Mouse (Mus musculus) 3134 (cell line): ENCODE results near the gene Slc3a2.

Experiments used
- DNase-seq: peaks from one replicate; pipeline ENCODE4 v3.0.0-alpha.2; 2011; ENCODE audit warnings: low spot score; ENCODE audit not compliant: insufficient read length; ENCODE audit errors: extremely low read depth

Gene Slc3a2

GRCm38 (mm10) chr19:8711949-8712869, 11.0 kb downstream of the Slc3a2 start:
- DNase-seq, result no peak

- DNase-seq, result no peak
Observed at GRCm38 (mm10) chr19:8711506-8711905, 11.7 kb downstream of the Slc3a2 start.

- peak; percentile 54 for DNase-seq
Observed at GRCm38 (mm10) chr19:8710057-8710456, 13.1 kb downstream of the Slc3a2 start.

GRCm38 (mm10) chr19:8708954-8709353, 14.2 kb downstream of the Slc3a2 start:
- no peak for DNase-seq

GRCm38 (mm10) chr19:8706930-8707329, 16.2 kb downstream of the Slc3a2 start:
- DNase-seq, result no peak

DNA sequence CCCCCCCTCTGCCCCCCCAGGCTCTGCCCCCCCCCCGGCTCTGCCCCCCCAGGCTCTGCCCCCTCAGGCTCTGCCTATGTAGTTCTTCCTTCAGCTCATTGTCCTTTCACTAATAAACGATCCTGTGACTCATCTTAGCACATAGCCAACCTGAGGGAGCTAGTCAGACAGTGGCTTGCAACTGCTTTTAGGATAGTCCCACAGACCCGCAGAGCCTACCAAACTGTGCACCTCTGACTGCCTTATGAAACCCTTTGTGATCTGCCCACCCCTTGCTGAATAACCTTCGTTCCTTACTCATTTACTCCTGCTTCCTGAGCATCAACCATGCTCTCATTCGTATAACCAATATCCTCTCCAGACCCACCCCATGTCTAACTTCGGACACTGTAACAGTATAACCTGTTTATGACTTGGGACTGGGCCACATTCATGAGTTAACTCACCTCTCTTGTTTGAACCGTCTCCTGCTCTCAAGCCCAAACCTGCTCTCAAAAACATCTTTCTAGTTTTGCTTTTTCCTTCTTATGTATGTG, 17.0 kb downstream of the Slc3a2 start:
- DNase-seq, result no peak

DNA sequence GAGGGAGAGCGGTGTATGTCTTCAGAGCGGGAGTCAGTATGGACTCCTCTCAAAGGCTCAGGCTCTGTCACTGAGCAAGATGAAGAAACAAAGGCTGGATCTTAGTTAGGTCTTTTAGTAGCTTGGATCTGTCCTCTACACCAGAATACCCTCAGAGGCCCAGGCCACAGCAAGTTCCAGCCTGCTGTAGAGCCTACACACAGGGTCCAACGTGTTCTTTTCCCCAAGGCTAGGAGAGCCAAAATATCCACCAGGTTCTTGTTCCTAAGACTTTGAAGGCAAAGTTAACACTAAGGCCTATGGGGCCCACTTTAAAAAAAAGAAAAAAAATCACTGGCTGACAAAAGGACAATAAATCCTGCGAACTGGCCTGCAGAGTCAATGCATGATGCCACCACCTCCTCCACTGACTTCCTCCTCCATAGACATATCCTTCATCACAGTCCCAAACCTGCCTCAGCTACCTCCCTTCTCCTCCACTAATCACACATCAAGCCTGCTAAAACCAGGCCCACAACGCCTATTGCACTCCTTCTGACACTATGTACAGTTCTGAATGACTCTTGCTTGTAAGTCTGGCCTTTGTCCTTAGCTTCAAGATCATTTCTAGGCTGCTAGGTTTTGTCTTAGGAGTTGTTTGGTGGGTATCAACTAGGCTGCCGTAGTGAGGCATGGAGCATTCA, 18.0 kb downstream of the Slc3a2 start:
- DNase-seq, result no peak

- DNase-seq, result no peak
Observed at GRCm38 (mm10) chr19:8703571-8703970, 19.6 kb downstream of the Slc3a2 start.

GRCm38 (mm10) chr19:8702458-8702857, 20.7 kb downstream of the Slc3a2 start:
- peak; percentile 80 for DNase-seq

- DNase-seq, result no peak
Observed at GRCm38 (mm10) chr19:8699652-8700051, 23.5 kb downstream of the Slc3a2 start.

GRCm38 (mm10) chr19:8695330-8695729, 27.8 kb downstream of the Slc3a2 start:
- DNase-seq, result no peak

GRCm38 (mm10) chr19:8692740-8693139, 30.4 kb downstream of the Slc3a2 start:
- no peak for DNase-seq

- no peak for DNase-seq
Observed at GRCm38 (mm10) chr19:8691871-8692539, 31.2 kb downstream of the Slc3a2 start.

- DNase-seq, result no peak
Observed at GRCm38 (mm10) chr19:8683627-8684026, 39.5 kb downstream of the Slc3a2 start.

GRCm38 (mm10) chr19:8682996-8683395, 40.2 kb downstream of the Slc3a2 start:
- no peak for DNase-seq

GRCm38 (mm10) chr19:8681633-8682362, 41.4 kb downstream of the Slc3a2 start:
- no peak for DNase-seq

DNA sequence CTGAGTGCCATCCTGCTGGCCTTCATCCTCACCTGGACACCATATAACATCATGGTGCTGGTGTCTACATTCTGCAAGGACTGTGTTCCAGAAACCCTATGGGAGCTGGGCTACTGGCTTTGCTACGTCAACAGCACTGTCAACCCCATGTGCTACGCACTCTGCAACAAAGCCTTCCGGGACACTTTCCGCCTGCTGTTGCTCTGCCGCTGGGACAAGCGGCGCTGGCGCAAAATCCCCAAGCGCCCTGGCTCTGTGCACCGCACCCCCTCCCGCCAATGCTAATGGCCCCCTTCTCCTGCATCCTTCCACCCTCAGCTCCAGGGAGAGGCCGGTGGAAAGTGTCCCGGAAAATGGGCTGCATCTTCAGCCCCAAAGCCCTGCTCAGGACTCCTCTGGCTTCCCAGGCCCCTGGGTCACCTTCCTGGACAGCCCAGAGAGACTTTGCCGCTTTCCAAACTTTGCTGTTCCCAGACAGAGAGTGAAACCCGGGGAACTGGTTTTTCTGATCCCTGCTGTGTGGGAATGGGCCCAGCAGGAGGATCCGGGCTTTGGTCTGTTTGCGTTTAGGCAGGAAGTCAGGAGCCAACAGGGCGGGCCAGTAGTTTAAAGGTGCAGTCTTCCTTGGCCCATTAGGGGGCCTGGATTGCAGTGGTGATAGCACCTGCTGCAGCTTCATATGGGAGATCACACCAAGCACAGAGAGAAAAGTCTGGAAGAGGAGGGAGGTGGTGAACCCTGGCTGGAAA, 44.0 kb downstream of the Slc3a2 start:
- DNase-seq, result no peak

- no peak for DNase-seq
Observed at GRCm38 (mm10) chr19:8673336-8674063, 49.7 kb downstream of the Slc3a2 start.

- DNase-seq, result no peak
Observed at GRCm38 (mm10) chr19:8672859-8673258, 50.3 kb downstream of the Slc3a2 start.
